Mouse (Mus musculus) c-Kit-positive CD71-positive TER-119-positive erythroid progenitor cells, embryonic 14.5 days (primary cell): ENCODE data around the gene Btbd7.

ENCODE experiments used
- DNase-seq: peaks from one replicate; pipeline ENCODE4 v3.0.0-alpha.2; 2013; ENCODE audit warnings: low spot score

The Btbd7 gene

DNA sequence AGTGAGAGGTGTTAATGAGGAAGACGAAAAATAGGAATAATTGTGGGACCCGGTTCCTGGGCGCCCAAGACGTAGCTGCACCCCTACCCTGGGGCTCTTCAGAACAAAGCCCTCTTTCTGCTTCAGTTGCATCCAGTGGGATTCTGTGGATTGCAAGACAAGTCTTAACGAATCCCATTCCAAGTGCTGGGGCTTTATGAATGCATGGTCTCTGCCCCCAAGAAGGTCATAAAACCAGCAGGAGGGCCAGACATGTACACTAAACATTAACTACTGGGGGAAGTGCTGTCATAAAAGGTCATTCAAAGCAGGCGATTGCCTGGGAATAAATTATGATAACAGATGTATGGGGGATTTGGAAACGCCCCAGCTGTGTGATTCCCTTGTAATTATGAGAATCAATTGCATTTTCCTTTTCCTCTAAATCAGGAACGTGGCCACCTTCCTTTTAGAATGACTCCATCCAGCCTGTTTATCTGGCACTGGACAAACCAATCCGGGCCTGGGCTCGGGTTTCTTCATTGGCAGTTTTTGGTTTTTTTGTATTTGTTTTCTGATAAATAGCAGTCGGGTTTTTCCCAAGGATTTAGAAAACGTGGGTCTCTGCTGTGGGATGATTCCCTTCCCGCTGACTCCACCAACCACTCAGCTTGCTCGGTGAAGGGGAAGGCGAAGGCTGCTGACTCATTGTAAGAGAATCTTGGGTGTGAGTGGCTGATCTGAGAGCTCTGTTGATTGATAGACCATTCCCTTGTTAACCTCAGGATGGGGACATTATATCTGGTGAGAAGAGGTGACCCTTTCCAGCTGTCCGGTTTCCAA is 147.3 kb downstream of the Btbd7 start:
- no peak for DNase-seq
